Mouse (Mus musculus): ENCODE measurements around the gene Dusp14.

Gene Dusp14

DNA sequence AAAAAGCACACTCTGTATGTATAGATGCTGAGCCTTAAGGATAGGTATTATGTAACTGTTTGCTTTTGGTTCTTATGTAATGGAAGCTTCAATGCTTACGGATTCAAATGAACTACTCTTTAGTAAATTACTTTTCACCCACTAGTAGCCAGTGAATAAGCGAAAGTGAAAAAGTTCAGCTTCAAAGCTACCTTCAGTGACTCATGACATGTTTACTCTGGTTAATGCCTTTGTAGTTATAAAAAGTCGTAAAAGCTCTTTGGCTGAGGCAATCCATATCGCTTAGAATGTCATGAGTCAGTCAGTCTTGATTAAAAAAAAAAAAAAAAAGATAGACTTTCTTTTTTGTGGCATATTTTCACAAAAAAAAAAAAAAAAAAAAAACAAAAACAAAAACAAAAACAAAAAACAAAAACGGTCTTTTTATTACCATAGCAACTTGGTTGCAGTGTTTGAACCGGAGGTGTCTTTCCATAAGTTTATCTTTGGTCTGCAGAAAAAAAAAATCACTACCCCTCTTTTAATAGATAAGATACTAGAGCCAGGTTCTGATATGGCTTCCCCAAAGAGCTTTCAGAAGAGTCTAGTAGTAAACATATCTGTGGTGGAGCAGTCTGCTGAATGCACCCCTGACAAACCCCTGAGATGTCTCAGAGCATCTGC is 52.8 kb downstream of the Dusp14 start:
- DNase-seq (ENCODE audit: low spot score): no peak

DNA sequence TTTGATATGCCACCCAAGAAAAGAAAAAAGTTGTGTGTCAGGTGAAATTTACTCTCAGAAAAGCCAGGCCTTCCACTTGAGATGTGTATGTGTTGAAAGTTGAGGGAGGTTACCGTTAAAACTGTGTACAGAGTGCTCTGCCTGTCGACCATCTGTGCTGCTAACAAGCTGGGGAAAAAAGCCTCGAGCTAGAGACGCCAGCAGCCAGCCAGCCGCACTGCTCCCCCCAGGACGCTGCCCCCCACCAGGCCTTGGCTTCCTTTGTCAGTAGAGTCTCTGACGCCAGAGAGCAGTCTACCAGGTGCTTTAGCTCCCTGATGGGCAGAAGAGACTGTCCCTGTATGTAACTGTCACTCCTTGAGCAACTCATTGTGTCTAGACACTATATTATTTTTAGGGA is 56.0 kb downstream of the Dusp14 start:
- no peak for DNase-seq (ENCODE audit: low spot score)

DNA sequence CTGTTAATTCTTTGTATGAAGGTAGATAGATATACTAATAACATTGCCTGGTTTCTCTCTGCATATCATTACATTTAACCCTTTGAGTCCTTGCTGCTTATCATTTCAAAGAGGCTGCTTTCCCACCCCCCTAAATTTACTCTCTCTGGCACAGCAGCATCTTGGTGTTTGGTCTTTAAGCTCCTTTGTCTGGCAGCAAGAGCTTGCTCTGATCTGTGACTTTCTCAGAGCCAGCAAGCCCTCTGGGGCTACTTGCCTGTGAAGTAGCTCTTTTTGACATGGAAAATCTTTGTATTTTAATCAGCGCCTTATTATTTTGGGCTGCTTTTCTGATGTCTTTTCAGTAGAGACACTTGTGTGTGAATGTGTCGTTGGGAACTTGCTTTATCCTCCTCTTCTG is 57.5 kb downstream of the Dusp14 start:
- no peak for DNase-seq (ENCODE audit: low spot score)

DNA sequence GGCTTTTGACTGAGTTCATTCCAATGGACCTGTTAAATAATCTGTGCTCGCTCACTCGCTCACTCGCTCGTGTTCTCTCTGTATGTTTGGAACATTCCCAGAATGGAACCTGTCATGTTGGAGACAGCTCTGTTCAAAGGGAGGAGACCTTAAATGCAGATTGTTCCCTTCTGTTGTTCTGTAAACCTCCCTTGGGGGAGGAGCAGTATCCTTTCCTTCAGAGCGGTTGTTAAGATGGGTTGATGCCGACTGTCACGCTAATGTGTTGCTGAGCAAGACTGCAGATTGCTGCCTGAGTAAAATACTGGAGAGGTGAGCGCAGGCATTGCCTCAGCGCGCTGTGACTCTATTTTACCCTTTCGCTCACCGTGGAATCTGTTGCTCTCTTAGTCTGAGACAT is 58.0 kb downstream of the Dusp14 start:
- DNase-seq (ENCODE audit: low spot score): no peak

DNA sequence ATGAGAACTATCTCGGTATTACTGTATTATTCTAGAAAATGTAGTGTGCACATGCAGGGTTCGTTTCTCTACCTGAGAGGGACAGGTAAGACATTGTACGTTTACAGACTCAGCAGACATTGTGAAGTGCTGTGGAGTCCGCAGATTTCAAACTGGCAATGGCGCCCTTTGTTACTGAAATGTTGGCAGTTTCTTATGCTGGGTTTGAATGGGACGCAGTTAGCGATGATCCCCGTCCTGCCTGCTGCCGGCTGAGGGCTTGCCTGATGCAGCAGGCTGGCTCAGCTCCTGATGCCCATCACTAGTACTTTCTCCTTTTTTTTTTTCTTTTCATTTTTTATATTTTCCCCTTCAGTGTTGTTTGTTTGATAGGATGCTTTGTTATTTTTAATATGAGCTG is 58.6 kb downstream of the Dusp14 start:
- no peak for DNase-seq (ENCODE audit: low spot score)

DNA sequence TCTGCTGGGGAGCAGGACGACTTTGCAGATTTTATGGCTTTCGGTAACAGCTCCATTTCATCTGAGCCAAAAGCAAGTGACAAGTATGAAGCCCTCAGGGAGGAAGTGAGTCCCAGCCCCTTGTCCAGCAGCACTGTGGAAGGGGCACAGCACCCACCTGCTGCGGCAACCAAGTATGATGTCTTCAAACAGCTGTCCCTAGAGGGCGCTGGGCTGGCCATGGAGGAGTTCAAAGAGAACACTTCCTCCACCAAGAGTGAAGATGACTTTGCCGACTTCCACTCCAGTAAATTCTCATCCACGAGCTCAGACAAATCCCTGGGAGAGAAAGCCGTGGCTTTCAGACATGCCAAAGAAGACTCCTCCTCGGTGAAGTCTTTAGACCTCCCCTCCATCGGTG is 60.1 kb downstream of the Dusp14 start:
- DNase-seq (ENCODE audit: low spot score): no peak

DNA sequence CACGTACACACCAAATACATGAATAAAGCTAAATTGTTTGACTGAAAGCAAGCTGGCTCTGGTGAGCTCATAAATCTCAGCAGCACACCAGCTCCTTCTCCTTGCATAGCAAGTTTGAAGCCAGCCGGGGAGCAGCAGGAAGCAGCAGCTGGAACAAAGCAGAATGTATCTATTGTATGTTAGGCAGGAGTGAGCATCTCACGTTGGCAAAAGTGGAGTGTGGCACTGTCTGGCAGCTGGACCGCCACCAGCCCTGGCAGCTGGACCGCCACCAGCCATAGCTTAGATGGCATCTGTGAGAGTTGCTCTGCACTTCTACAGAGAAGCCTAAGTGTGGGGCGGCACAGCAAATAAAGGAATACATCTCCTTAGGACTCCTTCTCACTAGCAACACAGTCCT is 65.1 kb downstream of the Dusp14 start:
- DNase-seq (ENCODE audit: low spot score): no peak

DNA sequence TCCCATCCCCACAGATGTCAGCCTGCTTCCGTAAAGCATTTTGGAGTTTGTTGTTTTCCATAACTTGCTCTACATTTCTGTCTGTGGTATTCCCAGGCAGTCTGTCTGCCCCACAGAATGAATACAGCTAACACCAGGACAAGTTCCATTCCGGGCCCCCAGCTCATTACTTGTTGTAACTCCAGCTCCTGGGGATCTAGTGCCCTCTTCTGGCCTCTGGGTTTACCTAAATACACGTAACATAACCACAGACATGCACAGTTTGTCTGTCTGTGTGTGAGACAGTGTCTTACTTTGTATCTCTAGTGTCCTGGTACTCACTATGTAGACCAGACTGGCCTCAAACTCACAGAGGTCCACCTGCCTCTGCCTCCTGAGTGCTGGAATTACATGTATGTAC is 67.8 kb downstream of the Dusp14 start:
- no peak for DNase-seq (ENCODE audit: low spot score)

DNA sequence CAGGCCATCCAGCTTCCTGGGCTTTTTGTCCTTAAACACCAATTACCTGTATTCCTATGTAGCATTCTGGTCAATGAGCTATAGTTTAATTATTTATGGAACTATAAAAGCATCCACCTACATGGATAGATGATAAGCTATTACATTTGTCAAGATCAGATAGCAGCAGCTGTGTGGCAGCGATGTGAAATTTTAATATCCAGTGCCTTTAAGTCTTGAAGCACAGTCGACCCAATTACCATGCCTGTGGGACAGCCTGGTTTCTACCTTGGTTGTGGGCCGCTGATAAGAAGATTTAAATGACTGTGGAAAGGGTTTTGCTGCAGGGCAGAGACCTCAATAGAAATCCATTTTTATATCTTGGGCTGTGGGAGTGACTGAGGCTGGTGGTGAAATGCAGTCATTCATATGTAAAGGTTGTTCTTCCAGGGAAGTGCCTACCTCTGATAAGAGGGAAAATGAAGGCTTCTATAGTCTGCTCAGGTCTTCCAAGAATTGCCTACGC is 69.6 kb downstream of the Dusp14 start:
- no peak for DNase-seq (ENCODE audit: low spot score)

DNA sequence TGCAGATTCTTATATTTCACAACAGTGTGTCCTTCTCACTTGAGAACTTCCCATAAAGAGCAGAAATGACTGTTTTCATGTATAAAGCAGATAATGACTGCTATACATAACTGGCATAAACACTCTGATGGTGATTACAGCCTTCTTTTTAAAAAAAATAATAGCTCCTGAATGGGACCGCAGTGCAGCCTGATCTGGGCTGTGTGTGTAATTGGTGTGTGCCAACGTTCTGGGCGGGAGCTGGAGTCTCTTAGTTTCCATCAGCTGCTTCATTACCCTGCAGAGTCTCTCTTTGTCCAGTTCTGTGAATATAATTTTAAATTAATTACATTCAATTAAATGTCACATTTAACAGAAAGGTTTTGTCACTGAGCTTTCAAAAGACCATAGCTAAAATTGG is 70.1 kb downstream of the Dusp14 start:
- no peak for DNase-seq (ENCODE audit: low spot score)
